Mouse (Mus musculus) embryonic facial prominence, embryonic 14.5 days (tissue): ENCODE measurements around the gene Gm9817. TPM values are rescaled to one million over a fixed set of nuclear protein-coding genes. Genes with fewer than 3 reads are reported as not detected.

ENCODE experiments used
- ATAC-seq: fragments of 200-750 bp; cut with Nextera tagmentation; 2 replicates; pipeline ENCODE4 v1.8.0; 2017; ENCODE audit warnings: low read depth, moderate number of reproducible peaks, moderate TSS enrichment
- DNase-seq: peaks from one replicate; pipeline ENCODE4 v3.0.0-alpha.2; 2015; ENCODE audit warnings: low spot score
- H3K27ac ChIP-seq: fragments of 300-500 bp; sonication (generic); replicated peaks from 2 replicates; pipeline ENCODE4 v1.5.1; 2014; ENCODE audit warnings: low read depth, mild to moderate bottlenecking, low read length, moderate library complexity
- H3K27me3 ChIP-seq: fragments of 300-500 bp; sonication (generic); replicated peaks from 2 replicates; pipeline ENCODE4 v1.6.1; 2014; ENCODE audit warnings: low read length; ENCODE audit not compliant: control insufficient read depth, insufficient read depth
- H3K36me3 ChIP-seq: fragments of 300-500 bp; sonication (generic); 2 replicates; pipeline ENCODE4 v1.6.1; 2014; ENCODE audit warnings: low read length, mixed read lengths; ENCODE audit not compliant: control insufficient read depth, insufficient read depth
- H3K4me1 ChIP-seq: fragments of 300-500 bp; sonication (generic); 2 replicates; pipeline ENCODE4 v1.6.1; 2014; ENCODE audit warnings: antibody characterized with exemption, low read length; ENCODE audit not compliant: control insufficient read depth, insufficient read depth
- H3K4me2 ChIP-seq: fragments of 300-500 bp; sonication (generic); 2 replicates; pipeline ENCODE4 v1.6.1; 2014; ENCODE audit warnings: low read depth, mild to moderate bottlenecking, low read length, moderate library complexity, mixed read lengths
- H3K4me3 ChIP-seq: fragments of 300-500 bp; sonication (generic); 2 replicates; pipeline ENCODE4 v1.5.1; 2014; ENCODE audit warnings: low read depth, mild to moderate bottlenecking, low read length
- H3K9ac ChIP-seq: fragments of 300-500 bp; sonication (generic); 2 replicates; pipeline ENCODE4 v1.6.1; 2014; ENCODE audit warnings: low read depth, mild to moderate bottlenecking, low read length, moderate library complexity, mixed read lengths
- H3K9me3 ChIP-seq: fragments of 300-500 bp; sonication (generic); 2 replicates; pipeline ENCODE4 v1.6.1; 2016; ENCODE audit warnings: low read length; ENCODE audit not compliant: control insufficient read depth
- WGBS: fragments of 180-500 bp; shearing (Covaris S2); extraction: QIAGEN DNeasy Blood & Tissue Kit; methylation state at CpG from one replicate; pipeline ENCODE4 v1.1.7; 2014; 5-methylcytosine and 5-hydroxymethylcytosine counted together
- polyA plus RNA-seq: library from polyadenylated mRNA; unstranded; fragments of >200 nt; fragmentation: Nextera tagmentation; extraction: Ambion mirVana; gene quantifications from 2 replicates; pipeline ENCODE4 v1.2.1, GENCODE M21; 2014

The Gm9817 gene
- polyA plus RNA-seq, 1 experiment from 2014 or later: 0.17 TPM

- no peaks in the 10 kb centered on the region for H3K36me3 ChIP-seq
- DNase-seq: no peak
- H3K4me1 ChIP-seq: no peaks in the 10 kb centered on the region
- no peak overlapping the region for H3K4me3 ChIP-seq
- 66% methylated on average over 10 of the region's 10 CpGs for WGBS
- H3K27me3 ChIP-seq: no peaks in the 10 kb centered on the region
- H3K4me2 ChIP-seq: no peak overlapping the region
- ATAC-seq: no peak
- no peak overlapping the region for H3K9ac ChIP-seq
- no peaks in the 10 kb centered on the region for H3K9me3 ChIP-seq
- H3K27ac ChIP-seq: no peak overlapping the region
These were observed 21.2 kb downstream of the Gm9817 start for GRCm38 (mm10) chr13:45099582-45100229.

- no peaks in the 10 kb centered on the region for H3K9me3 ChIP-seq
- H3K9ac ChIP-seq: no peak overlapping the region
- H3K27me3 ChIP-seq: no peaks in the 10 kb centered on the region
- 61% methylated on average over 3 of the region's 3 CpGs for WGBS
- H3K4me1 ChIP-seq: no peaks in the 10 kb centered on the region
- ATAC-seq: no peak
- H3K4me3 ChIP-seq: no peak overlapping the region
- no peak overlapping the region for H3K4me2 ChIP-seq
- no peaks in the 10 kb centered on the region for H3K36me3 ChIP-seq
- H3K27ac ChIP-seq: no peak overlapping the region
- DNase-seq: no peak
These were observed 28.0 kb downstream of the Gm9817 start for GRCm38 (mm10) chr13:45106480-45106879.

- H3K9me3 ChIP-seq: no peaks in the 10 kb centered on the region
- WGBS: 64% methylated on average over 7 of the region's 7 CpGs
- no peak overlapping the region for H3K4me2 ChIP-seq
- no peak overlapping the region for H3K9ac ChIP-seq
- H3K27ac ChIP-seq: no peak overlapping the region
- H3K27me3 ChIP-seq: no peaks in the 10 kb centered on the region
- peak; percentile 19 for DNase-seq
- H3K36me3 ChIP-seq: no peaks in the 10 kb centered on the region
- no peaks in the 10 kb centered on the region for H3K4me1 ChIP-seq
- no peak for ATAC-seq
- no peak overlapping the region for H3K4me3 ChIP-seq
These were observed 30.4 kb downstream of the Gm9817 start for GRCm38 (mm10) chr13:45108851-45109390.

- ATAC-seq (no peak), DNase-seq (no peak)
- Histone ChIP-seq H3K9me3 (no peaks in the 10 kb centered on the region), H3K27me3 (no peaks in the 10 kb centered on the region), H3K9ac (no peak overlapping the region), H3K36me3 (no peaks in the 10 kb centered on the region), H3K4me1 (no peaks in the 10 kb centered on the region), H3K27ac (no peak overlapping the region), H3K4me3 (no peak overlapping the region), H3K4me2 (no peak overlapping the region)
- WGBS: 77% methylated on average over 5 of the region's 5 CpGs
These were observed 39.9 kb downstream of the Gm9817 start for GRCm38 (mm10) chr13:45118375-45118774.

- 70% methylated on average over 3 of the region's 3 CpGs for WGBS
- Histone ChIP-seq H3K36me3 (no peaks in the 10 kb centered on the region), H3K27me3 (no peaks in the 10 kb centered on the region), H3K9ac (no peak overlapping the region), H3K9me3 (no peaks in the 10 kb centered on the region), H3K4me2 (no peak overlapping the region), H3K4me1 (no peaks in the 10 kb centered on the region), H3K4me3 (no peak overlapping the region), H3K27ac (no peak overlapping the region)
- ATAC-seq: no peak
- DNase-seq: no peak
These were observed 40.3 kb downstream of the Gm9817 start for GRCm38 (mm10) chr13:45118822-45119221.

Other genes starting within 250 kb of the Gm9817 start
- gene Dtnbp1, start 76.5 kb upstream of the Gm9817 start, polyA plus RNA-seq: 55.6 and 59.3 TPM in 2 replicates